Mouse (Mus musculus): Measurements from ENCODE around the gene Cacna1e. TPM values are rescaled to one million over a fixed set of nuclear protein-coding genes. Genes with fewer than 3 reads are reported as not detected.
A peak's percentile ranks its signal among the peaks of the same experiment; 100 is the strongest.

Gene Cacna1e
- polyA plus RNA-seq, 1 experiment = 28.8 TPM

- TF ChIP-seq CTCF (IDR thresholded peaks at IDR 0.05; ENCODE audit: borderline replicate concordance, extremely low read depth, insufficient read depth, insufficient read length) (no peak), POLR2A (IDR thresholded peaks at IDR 0.05; ENCODE audit: borderline replicate concordance, extremely low read depth, insufficient read depth, insufficient read length, poor library complexity, severe bottlenecking) (no peak)
- DNase-seq (ENCODE audit: low read depth) = peak; percentile 68
Measured at GRCm38 (mm10) chr1:154802301-154802904, 81.9 kb downstream of the Cacna1e start.

GRCm38 (mm10) chr1:154799257-154799656, 85.0 kb downstream of the Cacna1e start:
- no peak for DNase-seq (ENCODE audit: low read depth)
- TF ChIP-seq POLR2A (IDR thresholded peaks at IDR 0.05; ENCODE audit: borderline replicate concordance, extremely low read depth, insufficient read depth, insufficient read length, poor library complexity, severe bottlenecking) (no peak), CTCF (IDR thresholded peaks at IDR 0.05; ENCODE audit: borderline replicate concordance, extremely low read depth, insufficient read depth, insufficient read length) (no peak)

- TF ChIP-seq CTCF (IDR thresholded peaks at IDR 0.05; ENCODE audit: borderline replicate concordance, extremely low read depth, insufficient read depth, insufficient read length) = no peak
- DNase-seq (ENCODE audit: low read depth) = no peak
Measured at GRCm38 (mm10) chr1:154798771-154799170, 85.5 kb downstream of the Cacna1e start.

GRCm38 (mm10) chr1:154796685-154797084, 87.6 kb downstream of the Cacna1e start:
- TF ChIP-seq POLR2A (IDR thresholded peaks at IDR 0.05; ENCODE audit: borderline replicate concordance, extremely low read depth, insufficient read depth, insufficient read length, poor library complexity, severe bottlenecking) (no peak), CTCF (IDR thresholded peaks at IDR 0.05; ENCODE audit: borderline replicate concordance, extremely low read depth, insufficient read depth, insufficient read length) (peak; percentile 61; the same call in 1 of the 2 replicates)
- no peak for DNase-seq (ENCODE audit: low read depth)

GRCm38 (mm10) chr1:154794518-154794951, 89.8 kb downstream of the Cacna1e start:
- no peak for DNase-seq (ENCODE audit: low read depth)
- TF ChIP-seq POLR2A (IDR thresholded peaks at IDR 0.05; ENCODE audit: borderline replicate concordance, extremely low read depth, insufficient read depth, insufficient read length, poor library complexity, severe bottlenecking) = no peak
- no peak for TF ChIP-seq CTCF (IDR thresholded peaks at IDR 0.05; ENCODE audit: borderline replicate concordance, extremely low read depth, insufficient read depth, insufficient read length)

- peak; percentile 76 for DNase-seq (ENCODE audit: low read depth)
- no peak for TF ChIP-seq POLR2A (IDR thresholded peaks at IDR 0.05; ENCODE audit: borderline replicate concordance, extremely low read depth, insufficient read depth, insufficient read length, poor library complexity, severe bottlenecking)
- no peak for TF ChIP-seq CTCF (IDR thresholded peaks at IDR 0.05; ENCODE audit: borderline replicate concordance, extremely low read depth, insufficient read depth, insufficient read length)
Measured at GRCm38 (mm10) chr1:154791544-154792174, 92.6 kb downstream of the Cacna1e start.

- DNase-seq (ENCODE audit: low read depth) = no peak
- TF ChIP-seq POLR2A (IDR thresholded peaks at IDR 0.05; ENCODE audit: borderline replicate concordance, extremely low read depth, insufficient read depth, insufficient read length, poor library complexity, severe bottlenecking) = no peak
Measured at GRCm38 (mm10) chr1:154788491-154788890, 95.8 kb downstream of the Cacna1e start.

GRCm38 (mm10) chr1:154788069-154788468, 96.2 kb downstream of the Cacna1e start:
- TF ChIP-seq POLR2A (IDR thresholded peaks at IDR 0.05; ENCODE audit: borderline replicate concordance, extremely low read depth, insufficient read depth, insufficient read length, poor library complexity, severe bottlenecking) = no peak
- peak; percentile 91 for TF ChIP-seq CTCF (IDR thresholded peaks at IDR 0.05; ENCODE audit: borderline replicate concordance, extremely low read depth, insufficient read depth, insufficient read length)
- DNase-seq (ENCODE audit: low read depth) = peak; percentile 90

GRCm38 (mm10) chr1:154787418-154787817, 96.9 kb downstream of the Cacna1e start:
- no peak for TF ChIP-seq POLR2A (IDR thresholded peaks at IDR 0.05; ENCODE audit: borderline replicate concordance, extremely low read depth, insufficient read depth, insufficient read length, poor library complexity, severe bottlenecking)
- no peak for TF ChIP-seq CTCF (IDR thresholded peaks at IDR 0.05; ENCODE audit: borderline replicate concordance, extremely low read depth, insufficient read depth, insufficient read length)
- no peak for DNase-seq (ENCODE audit: low read depth)

- peak; percentile 92 for DNase-seq (ENCODE audit: low read depth)
- no peak for TF ChIP-seq POLR2A (IDR thresholded peaks at IDR 0.05; ENCODE audit: borderline replicate concordance, extremely low read depth, insufficient read depth, insufficient read length, poor library complexity, severe bottlenecking)
- peak; percentile 92 for TF ChIP-seq CTCF (IDR thresholded peaks at IDR 0.05; ENCODE audit: borderline replicate concordance, extremely low read depth, insufficient read depth, insufficient read length)
Measured at GRCm38 (mm10) chr1:154786243-154786669, 98.0 kb downstream of the Cacna1e start.

- DNase-seq (ENCODE audit: low read depth) = peak; percentile 55
Measured at GRCm38 (mm10) chr1:154784862-154785261, 99.4 kb downstream of the Cacna1e start.

GRCm38 (mm10) chr1:154783521-154783920, 100.8 kb downstream of the Cacna1e start:
- DNase-seq (ENCODE audit: low read depth) = no peak
- TF ChIP-seq CTCF (IDR thresholded peaks at IDR 0.05; ENCODE audit: borderline replicate concordance, extremely low read depth, insufficient read depth, insufficient read length) (no peak), POLR2A (IDR thresholded peaks at IDR 0.05; ENCODE audit: borderline replicate concordance, extremely low read depth, insufficient read depth, insufficient read length, poor library complexity, severe bottlenecking) (no peak)

More at GRCm38 (mm10) chr1:154784862-154785261, 99.4 kb downstream of the Cacna1e start:
- TF ChIP-seq CTCF (IDR thresholded peaks at IDR 0.05; ENCODE audit: borderline replicate concordance, extremely low read depth, insufficient read depth, insufficient read length) (no peak), POLR2A (IDR thresholded peaks at IDR 0.05; ENCODE audit: borderline replicate concordance, extremely low read depth, insufficient read depth, insufficient read length, poor library complexity, severe bottlenecking) (no peak)

All from brain, embryonic 14.5 days (tissue).